Mouse (Mus musculus): ENCODE results near the gene Bcl7b. TPM values are rescaled to one million over a fixed set of nuclear protein-coding genes. Genes with fewer than 3 reads are reported as not detected.
"Not testable (repeated sequence)": the region's sequence is repeated elsewhere in the genome, so short reads cannot be mapped to it uniquely, and the experiment has no call there.

Bcl7b gene
- polyA plus RNA-seq, 1 experiment from 2014 or later = 65.1 TPM

- Histone ChIP-seq H3K9ac (ENCODE audit: low read depth, low read length) (no peak overlapping the region), H3K36me3 (ENCODE audit: control insufficient read depth, insufficient read depth) (peaks cover 48% of the 10 kb centered on the region), H3K27ac (ENCODE audit: low read depth, low read length) (no peak overlapping the region), H3K4me1 (replicated peaks; ENCODE audit: control insufficient read depth, insufficient read depth, low read length) (no peaks in the 10 kb centered on the region), H3K9me3 (ENCODE audit: control insufficient read depth) (no peaks in the 10 kb centered on the region), H3K27me3 (replicated peaks; ENCODE audit: control insufficient read depth, insufficient read depth, low read length) (no peaks in the 10 kb centered on the region), H3K4me3 (ENCODE audit: low read depth, low read length) (no peak overlapping the region), H3K4me2 (replicated peaks; ENCODE audit: low read depth) (no peak overlapping the region)
- TF ChIP-seq CTCF (IDR thresholded peaks at IDR 0.05; ENCODE audit: low read depth) = no peak
- ATAC-seq = no peak
- WGBS = 75% methylated on average over 3 of the region's 3 CpGs
These were observed 34.7 kb downstream of the Bcl7b start for GRCm38 (mm10) chr5:135202763-135203162.

- Histone ChIP-seq H3K9me3 (ENCODE audit: control insufficient read depth) (no peaks in the 10 kb centered on the region), H3K4me2 (replicated peaks; ENCODE audit: low read depth) (no peak overlapping the region), H3K27ac (ENCODE audit: low read depth, low read length) (no peak overlapping the region), H3K36me3 (ENCODE audit: control insufficient read depth, insufficient read depth) (peaks cover 64% of the 10 kb centered on the region), H3K9ac (ENCODE audit: low read depth, low read length) (no peak overlapping the region), H3K4me3 (ENCODE audit: low read depth, low read length) (no peak overlapping the region), H3K27me3 (replicated peaks; ENCODE audit: control insufficient read depth, insufficient read depth, low read length) (no peaks in the 10 kb centered on the region), H3K4me1 (replicated peaks; ENCODE audit: control insufficient read depth, insufficient read depth, low read length) (no peaks in the 10 kb centered on the region)
- ATAC-seq = no peak
- WGBS = 92% methylated on average over 1 of the region's 1 CpGs
- TF ChIP-seq CTCF (IDR thresholded peaks at IDR 0.05; ENCODE audit: low read depth) = peak; percentile 48
These were observed 40.1 kb downstream of the Bcl7b start for GRCm38 (mm10) chr5:135208197-135208596.

GRCm38 (mm10) chr5:135216871-135217270, 48.8 kb downstream of the Bcl7b start:
- ATAC-seq = no peak
- TF ChIP-seq CTCF (IDR thresholded peaks at IDR 0.05; ENCODE audit: low read depth) = no peak
- peak overlapping the region; percentile 3; the same call in 1 of the 2 replicates for H3K27ac ChIP-seq (ENCODE audit: low read depth, low read length)
- H3K4me3 ChIP-seq (ENCODE audit: low read depth, low read length) = no peak overlapping the region
- H3K4me1 ChIP-seq (replicated peaks; ENCODE audit: control insufficient read depth, insufficient read depth, low read length) = no peaks in the 10 kb centered on the region
- no peak overlapping the region for H3K9ac ChIP-seq (ENCODE audit: low read depth, low read length)
- H3K36me3 ChIP-seq (ENCODE audit: control insufficient read depth, insufficient read depth) = peaks cover 84% of the 10 kb centered on the region
- H3K27me3 ChIP-seq (replicated peaks; ENCODE audit: control insufficient read depth, insufficient read depth, low read length) = no peaks in the 10 kb centered on the region
- no peak overlapping the region for H3K4me2 ChIP-seq (replicated peaks; ENCODE audit: low read depth)
- whole genome bisulfite sequencing = 88% methylated on average over 6 of the region's 6 CpGs
- no peaks in the 10 kb centered on the region for H3K9me3 ChIP-seq (ENCODE audit: control insufficient read depth)

- H3K4me3 ChIP-seq (ENCODE audit: low read depth, low read length) = no peak overlapping the region
- no peaks in the 10 kb centered on the region for H3K4me1 ChIP-seq (replicated peaks; ENCODE audit: control insufficient read depth, insufficient read depth, low read length)
- H3K27me3 ChIP-seq (replicated peaks; ENCODE audit: control insufficient read depth, insufficient read depth, low read length) = no peaks in the 10 kb centered on the region
- no peak for ATAC-seq
- TF ChIP-seq CTCF (IDR thresholded peaks at IDR 0.05; ENCODE audit: low read depth) = no peak
- H3K9me3 ChIP-seq (ENCODE audit: control insufficient read depth) = no peaks in the 10 kb centered on the region
- H3K9ac ChIP-seq (ENCODE audit: low read depth, low read length) = no peak overlapping the region
- no peak overlapping the region for H3K4me2 ChIP-seq (replicated peaks; ENCODE audit: low read depth)
- no peak overlapping the region for H3K27ac ChIP-seq (ENCODE audit: low read depth, low read length)
- peaks cover 78% of the 10 kb centered on the region for H3K36me3 ChIP-seq (ENCODE audit: control insufficient read depth, insufficient read depth)
These were observed 52.9 kb downstream of the Bcl7b start for GRCm38 (mm10) chr5:135220941-135221340.

GRCm38 (mm10) chr5:135222066-135222465, 54.0 kb downstream of the Bcl7b start:
- Histone ChIP-seq H3K9me3 (ENCODE audit: control insufficient read depth) (no peaks in the 10 kb centered on the region), H3K4me3 (ENCODE audit: low read depth, low read length) (no peak overlapping the region), H3K4me2 (replicated peaks; ENCODE audit: low read depth) (no peak overlapping the region), H3K36me3 (ENCODE audit: control insufficient read depth, insufficient read depth) (peaks cover 75% of the 10 kb centered on the region), H3K4me1 (replicated peaks; ENCODE audit: control insufficient read depth, insufficient read depth, low read length) (no peaks in the 10 kb centered on the region), H3K27ac (ENCODE audit: low read depth, low read length) (no peak overlapping the region), H3K27me3 (replicated peaks; ENCODE audit: control insufficient read depth, insufficient read depth, low read length) (no peaks in the 10 kb centered on the region), H3K9ac (ENCODE audit: low read depth, low read length) (no peak overlapping the region)
- TF ChIP-seq CTCF (IDR thresholded peaks at IDR 0.05; ENCODE audit: low read depth) = no peak
- no peak for ATAC-seq
- WGBS = 87% methylated on average over 7 of the region's 7 CpGs

GRCm38 (mm10) chr5:135224169-135224568, 56.1 kb downstream of the Bcl7b start:
- H3K27ac ChIP-seq (ENCODE audit: low read depth, low read length) = no peak overlapping the region
- WGBS = 95% methylated on average over 3 of the region's 3 CpGs
- no peaks in the 10 kb centered on the region for H3K27me3 ChIP-seq (replicated peaks; ENCODE audit: control insufficient read depth, insufficient read depth, low read length)
- H3K9ac ChIP-seq (ENCODE audit: low read depth, low read length) = no peak overlapping the region
- TF ChIP-seq CTCF (IDR thresholded peaks at IDR 0.05; ENCODE audit: low read depth) = no peak
- H3K4me3 ChIP-seq (ENCODE audit: low read depth, low read length) = no peak overlapping the region
- H3K4me1 ChIP-seq (replicated peaks; ENCODE audit: control insufficient read depth, insufficient read depth, low read length) = no peaks in the 10 kb centered on the region
- no peaks in the 10 kb centered on the region for H3K9me3 ChIP-seq (ENCODE audit: control insufficient read depth)
- ATAC-seq = no peak
- peaks cover 72% of the 10 kb centered on the region for H3K36me3 ChIP-seq (ENCODE audit: control insufficient read depth, insufficient read depth)
- H3K4me2 ChIP-seq (replicated peaks; ENCODE audit: low read depth) = no peak overlapping the region

- H3K9ac ChIP-seq (ENCODE audit: low read depth, low read length); ATAC-seq; H3K4me1 ChIP-seq (replicated peaks; ENCODE audit: control insufficient read depth, insufficient read depth, low read length); H3K4me2 ChIP-seq (replicated peaks; ENCODE audit: low read depth); H3K4me3 ChIP-seq (ENCODE audit: low read depth, low read length); H3K9me3 ChIP-seq (ENCODE audit: control insufficient read depth); H3K27ac ChIP-seq (ENCODE audit: low read depth, low read length); H3K27me3 ChIP-seq (replicated peaks; ENCODE audit: control insufficient read depth, insufficient read depth, low read length): not testable (repeated sequence)
- TF ChIP-seq CTCF (IDR thresholded peaks at IDR 0.05; ENCODE audit: low read depth) = 0 out of 2 replicates have a peak, but pooled peaks have one; percentile 17
- H3K36me3 ChIP-seq (ENCODE audit: control insufficient read depth, insufficient read depth) = peaks cover 75% of the 10 kb centered on the region
- 96% methylated on average over 4 of the region's 4 CpGs for WGBS
These were observed 57.8 kb downstream of the Bcl7b start for GRCm38 (mm10) chr5:135225879-135226278.

All from intestine, postnatal 0 days (tissue).